Mouse (Mus musculus): ENCODE measurements around the gene Nfia.

Gene Nfia

GRCm38 (mm10) chr4:98109064-98109463 is 336.5 kb downstream of the Nfia start:
- DNase-seq = peak; percentile 53

- no peak for DNase-seq
Observed at GRCm38 (mm10) chr4:98109911-98110310, 337.4 kb downstream of the Nfia start.

DNA sequence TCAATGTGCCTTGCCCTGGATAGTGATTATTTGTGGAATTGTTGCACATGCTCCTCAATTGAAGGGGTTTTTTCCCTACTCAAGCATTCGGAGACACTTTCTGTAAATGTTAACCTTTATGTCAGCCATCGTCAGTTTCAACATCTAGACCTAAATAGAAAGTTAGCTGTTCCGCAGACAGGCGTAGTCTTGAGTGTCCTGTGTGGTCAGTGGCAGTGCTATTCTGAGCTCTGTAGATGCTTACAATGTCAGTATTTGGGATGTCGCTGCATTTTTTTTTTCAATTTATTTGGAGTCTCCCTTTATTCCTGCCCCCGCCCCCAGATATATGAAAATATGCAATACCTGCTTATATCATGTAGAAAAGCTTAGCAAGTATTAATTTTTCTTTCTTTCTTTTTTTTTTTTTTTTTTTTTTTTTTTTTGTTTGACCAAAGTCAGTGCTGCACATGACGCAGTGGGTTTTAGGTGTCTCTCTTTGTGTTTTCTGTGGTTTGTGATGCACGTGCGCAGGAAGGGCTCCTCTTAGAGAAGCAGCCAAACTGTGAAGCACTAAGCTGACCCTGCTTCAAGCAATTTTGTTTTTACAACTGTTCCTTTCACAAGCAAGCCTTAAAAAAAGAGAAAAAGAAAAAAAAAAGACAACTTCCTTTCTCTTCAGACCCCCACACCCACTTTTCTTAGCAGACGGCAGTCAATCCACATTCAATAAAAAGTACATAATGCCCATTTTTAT is 340.9 kb downstream of the Nfia start:
- DNase-seq = no peak

DNA sequence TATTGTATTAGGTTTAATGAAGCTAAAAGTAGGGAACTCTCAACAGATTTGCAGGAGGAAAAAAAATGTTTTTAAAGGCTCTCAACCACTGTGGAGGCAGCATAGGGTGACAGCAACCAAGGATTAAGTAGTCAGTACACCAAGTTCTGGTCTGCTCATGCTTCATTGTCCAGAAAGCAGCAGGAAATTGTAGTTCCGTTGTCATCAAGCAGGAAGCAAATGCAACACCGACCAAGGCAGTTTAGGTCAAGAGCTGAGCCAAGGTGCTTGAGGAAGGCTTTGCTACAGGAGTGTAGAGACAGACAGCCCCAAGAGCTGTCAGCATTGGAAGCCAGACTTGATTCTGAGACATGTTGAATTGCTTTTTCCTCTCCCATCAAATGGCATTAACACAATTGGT is 342.4 kb downstream of the Nfia start:
- DNase-seq = no peak

DNA sequence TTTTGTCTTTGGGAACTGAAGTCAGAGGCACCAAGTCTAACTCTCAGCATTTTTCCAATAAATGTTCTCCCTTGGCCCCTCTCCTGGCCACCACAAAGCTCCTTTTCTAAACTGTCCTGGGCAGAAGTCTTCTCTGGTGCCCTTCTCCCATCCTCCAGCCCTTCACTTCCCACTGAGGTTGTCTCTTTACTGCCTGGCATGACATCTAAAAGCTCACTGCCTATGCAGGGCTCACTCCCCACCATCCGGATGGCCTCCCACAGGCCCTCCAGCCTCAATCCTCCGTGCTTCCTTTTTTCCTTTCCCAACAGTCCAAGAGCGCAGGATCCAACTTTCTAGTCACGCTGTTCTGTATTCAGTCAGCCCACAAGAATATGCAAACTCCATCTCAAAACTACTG is 342.9 kb downstream of the Nfia start:
- DNase-seq = no peak

DNA sequence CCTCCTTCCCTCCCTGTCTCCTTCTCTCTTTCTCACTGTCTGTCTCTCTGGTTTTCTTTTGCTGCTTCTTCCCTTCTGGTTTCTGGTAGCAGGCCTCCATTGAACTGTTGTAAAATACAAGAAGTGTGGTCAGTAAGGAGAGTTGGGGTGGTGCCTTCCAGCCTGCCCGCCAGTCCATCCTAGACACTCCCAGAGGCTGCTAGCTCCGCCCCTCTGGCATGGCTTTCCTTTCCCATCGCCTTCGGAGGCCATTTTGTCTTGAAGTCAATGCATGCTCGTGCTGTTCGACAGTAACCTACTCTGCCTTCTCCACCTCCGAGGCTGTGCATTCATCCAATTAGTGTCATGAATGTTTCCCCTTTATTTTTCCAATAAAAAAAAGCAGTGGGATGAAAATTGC is 343.5 kb downstream of the Nfia start:
- DNase-seq = no peak

DNA sequence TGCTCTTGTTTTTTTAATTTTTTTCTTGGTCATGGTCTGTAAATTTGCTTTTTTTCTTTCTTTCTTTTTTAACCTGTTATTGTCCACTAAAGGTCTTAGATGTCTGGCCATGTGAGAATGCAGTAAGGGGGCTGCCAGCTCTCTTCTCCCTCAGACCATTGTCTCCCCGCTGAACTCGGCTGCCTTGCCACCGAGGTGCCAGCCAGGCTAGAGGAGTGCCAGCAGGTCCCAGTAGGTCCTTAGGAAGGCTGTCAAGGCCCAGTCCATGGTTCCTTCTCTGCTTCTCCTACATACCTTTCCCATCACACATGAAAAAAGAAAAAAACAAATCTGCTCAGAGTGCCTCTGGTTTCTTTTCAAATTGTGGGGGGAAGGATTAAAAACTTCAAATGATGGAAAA is 345.6 kb downstream of the Nfia start:
- DNase-seq = no peak

- no peak for DNase-seq
Observed at GRCm38 (mm10) chr4:98118761-98119675, 346.5 kb downstream of the Nfia start.

DNA sequence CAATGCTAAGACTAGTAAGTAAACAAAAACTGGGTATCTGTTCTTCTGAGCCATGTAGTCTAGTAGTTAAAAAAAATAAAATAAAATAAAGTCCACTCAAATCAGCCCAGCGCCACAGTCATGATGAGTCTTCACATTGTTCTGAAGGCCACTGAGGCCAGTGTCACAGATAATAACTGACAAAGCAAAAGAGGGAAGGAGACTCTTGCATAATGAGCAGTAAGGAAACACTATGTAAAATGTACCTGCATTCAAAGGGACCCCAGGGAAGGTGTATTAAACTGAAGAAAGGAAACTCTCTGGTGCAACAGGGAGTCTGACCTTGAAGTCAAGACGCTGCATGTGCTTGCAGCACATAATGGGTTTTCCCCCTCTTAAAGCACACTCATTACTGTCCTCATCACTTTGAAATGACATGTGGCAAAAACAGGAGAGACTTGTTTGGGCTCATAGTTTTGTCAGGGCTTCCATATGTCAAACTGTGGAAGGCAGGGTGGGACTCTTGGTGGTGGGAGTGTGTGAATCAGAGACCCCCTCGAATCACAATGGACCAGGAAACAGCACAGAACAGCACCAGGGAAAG is 347.5 kb downstream of the Nfia start:
- DNase-seq = no peak

- DNase-seq = no peak
Observed at GRCm38 (mm10) chr4:98120706-98121340, 348.3 kb downstream of the Nfia start.

DNA sequence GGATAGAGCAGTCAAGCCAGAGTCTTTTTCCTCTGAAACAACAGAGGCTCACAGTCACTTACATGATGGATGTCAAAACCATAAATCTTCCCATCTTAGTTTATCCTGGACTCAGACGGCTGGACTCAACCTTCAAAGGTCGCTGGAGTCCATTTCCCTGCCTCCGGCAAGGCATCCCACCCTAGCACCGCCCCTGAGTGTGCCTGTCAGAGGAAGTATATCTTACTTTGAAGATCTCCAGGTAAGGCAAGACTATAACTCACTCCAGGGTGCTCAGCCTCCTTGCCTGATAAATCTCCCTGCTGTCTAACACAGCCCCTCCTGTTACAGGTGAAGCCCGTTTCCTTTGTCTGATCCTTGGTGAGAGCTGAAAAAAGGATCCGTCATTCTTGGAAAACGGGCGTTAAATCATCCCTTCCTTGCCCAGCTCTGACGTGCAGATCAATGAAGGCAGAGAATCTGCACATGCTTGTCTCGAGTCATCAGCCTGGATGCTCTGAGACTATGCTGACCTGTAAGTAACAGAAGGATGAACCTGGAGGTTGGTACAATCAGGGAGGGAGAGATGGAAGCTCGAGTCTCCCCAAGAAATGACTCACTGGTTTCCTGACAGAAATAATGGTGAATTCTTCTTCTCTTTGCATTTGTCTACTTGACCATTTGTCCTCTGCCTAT is 353.6 kb downstream of the Nfia start:
- no peak for DNase-seq

- DNase-seq = no peak
Observed at GRCm38 (mm10) chr4:98130798-98131197, 358.3 kb downstream of the Nfia start.

GRCm38 (mm10) chr4:98134027-98134426 is 361.5 kb downstream of the Nfia start:
- DNase-seq = no peak

- no peak for DNase-seq
Observed at GRCm38 (mm10) chr4:98136072-98136471, 363.5 kb downstream of the Nfia start.

GRCm38 (mm10) chr4:98142879-98143436 is 370.4 kb downstream of the Nfia start:
- DNase-seq = no peak

GRCm38 (mm10) chr4:98150576-98150975 is 378.0 kb downstream of the Nfia start:
- no peak for DNase-seq

DNA sequence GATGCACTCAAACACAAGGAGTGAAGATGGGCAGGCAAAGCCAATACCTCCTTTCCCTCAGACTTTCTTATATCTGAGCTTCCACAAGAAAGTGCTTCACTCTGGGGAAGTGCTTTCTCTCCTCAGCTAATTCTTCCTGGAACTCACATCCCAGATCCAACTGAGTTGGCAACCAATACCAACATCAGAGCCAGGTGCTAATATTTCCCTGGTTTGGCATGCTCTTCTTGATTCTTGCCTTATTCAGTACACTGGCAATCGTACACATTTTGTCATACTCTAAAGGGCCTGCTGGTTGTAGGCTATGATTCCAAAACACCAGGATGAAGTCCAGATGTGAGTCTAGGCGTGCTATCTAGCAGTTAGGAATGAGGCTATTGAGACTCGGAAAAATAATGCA is 385.4 kb downstream of the Nfia start:
- no peak for DNase-seq

DNA sequence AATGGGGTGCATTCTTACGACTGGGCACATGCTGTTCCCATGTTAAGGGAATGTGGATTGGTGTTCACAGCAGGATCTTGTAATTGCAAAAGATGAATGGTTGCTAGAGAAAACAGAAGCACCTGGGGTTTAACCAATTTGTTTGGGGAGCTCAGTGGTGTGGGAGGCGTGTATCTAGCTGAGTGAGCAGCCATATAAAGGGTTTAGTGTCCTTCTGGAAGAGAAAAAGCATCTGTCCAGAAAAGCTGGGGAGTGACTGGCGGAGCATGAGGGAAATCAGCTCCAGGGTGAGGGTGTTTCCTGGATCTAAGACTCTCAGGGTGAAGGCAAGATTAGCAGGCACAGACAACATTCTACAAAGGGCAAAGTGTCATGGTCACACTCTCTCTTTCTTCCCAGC is 393.8 kb downstream of the Nfia start:
- no peak for DNase-seq

All from liver (tissue).